Comparison of ENCODE assay signal across 7 mouse cellular contexts in genomic region chr11:69211431-69211830, GRCm38 (mm10). TPM values are rescaled to one million over a fixed set of nuclear protein-coding genes. Genes with fewer than 3 reads are reported as not detected.
DNase-seq lines count a peak whose midpoint lies in the region; ATAC-seq and TF ChIP-seq lines count a peak whose summit lies in the region.

No protein-coding gene starts in this region.

- WGBS in cerebellum, adult 2 months, result 2% methylated on average over 2 of the region's 2 CpGs
- 33% methylated on average over 2 of the region's 2 CpGs for WGBS in hindbrain, embryonic 11.5 days

- H3K4me1 ChIP-seq in cerebellum, adult 2 months (ENCODE audit: control insufficient read depth, insufficient read depth, low read length), result peaks cover 3% of the 10 kb centered on the region; the same call in 1 of the 2 replicates
- no peaks in the 10 kb centered on the region for H3K4me1 ChIP-seq in hindbrain, embryonic 11.5 days (replicated peaks; ENCODE audit: control insufficient read depth, insufficient read depth, low read length)

- H3K27me3 ChIP-seq in cerebellum, adult 2 months (ENCODE audit: control insufficient read depth, insufficient read depth, low read length), result no peaks in the 10 kb centered on the region
- no peaks in the 10 kb centered on the region for H3K27me3 ChIP-seq in hindbrain, embryonic 11.5 days (ENCODE audit: control insufficient read depth, insufficient read depth, low read length)

- peak overlapping the region; percentile 64 for H3K27ac ChIP-seq in cerebellum, adult 2 months (ENCODE audit: insufficient read depth, low read length)
- no peak overlapping the region for H3K27ac ChIP-seq in hindbrain, embryonic 11.5 days (ENCODE audit: low read depth, low read length)

- no peak for ATAC-seq in hindbrain, embryonic 11.5 days (ENCODE audit: low FRiP score)

- no peak overlapping the region for H3K9ac ChIP-seq in hindbrain, embryonic 11.5 days (ENCODE audit: low read depth, low read length)

- H3K4me2 ChIP-seq in hindbrain, embryonic 11.5 days (replicated peaks; ENCODE audit: low read depth, low read length), result no peak overlapping the region

- H3K9me3 ChIP-seq in hindbrain, embryonic 11.5 days (ENCODE audit: control insufficient read depth, low read length), result no peaks in the 10 kb centered on the region

- no peak for TF ChIP-seq CTCF in cerebellum, adult 2 months (IDR thresholded peaks at IDR 0.05; ENCODE audit: borderline replicate concordance, insufficient read depth, low read depth, low read length)

- DNase-seq in ZHBTc4 (ENCODE audit: low read depth, low spot score), result peak; percentile 80
- DNase-seq in cerebellum, adult 2 months, result peak; percentile 79 to 83
- peak; percentile 25 for DNase-seq in hindbrain, embryonic 11.5 days (ENCODE audit: low spot score)
- peak; percentile 60 to 77 for DNase-seq in left cerebral cortex, postnatal 14 days (ENCODE audit: low spot score in 2 of 2)
- DNase-seq in right cerebral cortex, postnatal 14 days, result peak; percentile 22
- DNase-seq in adrenal gland, adult 18-20 months (ENCODE audit: low spot score in 2 of 2), result no peak
- DNase-seq in urinary bladder, postnatal 4 days (ENCODE audit: low spot score in 2 of 2), result no peak

- H3K36me3 ChIP-seq in hindbrain, embryonic 11.5 days (ENCODE audit: control insufficient read depth, insufficient read depth, low read length), result no peaks in the 10 kb centered on the region

- peak; percentile 66; the same call in 1 of the 2 replicates for TF ChIP-seq POLR2A in cerebellum, adult 2 months (IDR thresholded peaks at IDR 0.05; ENCODE audit: borderline replicate concordance, insufficient read depth, low read length)

- peak overlapping the region; percentile 73 for H3K4me3 ChIP-seq in cerebellum, adult 2 months (replicated peaks; ENCODE audit: insufficient read depth, low read depth, low read length)
- H3K4me3 ChIP-seq in hindbrain, embryonic 11.5 days (ENCODE audit: low read depth, low read length), result peak overlapping the region; percentile 0; the same call in 1 of the 2 replicates

- intact Hi-C loops in left cerebral cortex, postnatal 14 days (cut with DNase I), result no loop called here

RNA-seq across cellular contexts. Expression of gene Alox8, which starts 13.8 kb away (rescaled TPM):
- polyA plus RNA-seq in cerebellum, adult 2 months (2012; rRNA removed), result 5.2 and 5.5 TPM in 2 replicates
- 0.04 TPM in 1 of 2 replicates, not detected in the other for polyA plus RNA-seq in hindbrain, embryonic 11.5 days (2014; fragmentation: Nextera tagmentation; extraction: Ambion mirVana)
- 1 to 10 TPM; 3.7 to 4.1 TPM for total RNA-seq in left cerebral cortex, postnatal 14 days (2021)
- not detected for total RNA-seq in adrenal gland, adult 18-20 months (2021)

RNA-seq across cellular contexts. Expression of gene Gucy2e, which starts 25.4 kb away (rescaled TPM):
- polyA plus RNA-seq in cerebellum, adult 2 months (2012; rRNA removed), result 1.4 and 1.8 TPM in 2 replicates
- 0.07 TPM in 1 of 2 replicates, not detected in the other for polyA plus RNA-seq in hindbrain, embryonic 11.5 days (2014; fragmentation: Nextera tagmentation; extraction: Ambion mirVana)
- total RNA-seq in left cerebral cortex, postnatal 14 days (2021), result under 1 TPM; 0.40 to 0.80 TPM
- total RNA-seq in adrenal gland, adult 18-20 months (2021), result under 1 TPM in 1 of 2 experiments, not detected in 1; 0.07 TPM

RNA-seq across cellular contexts. Expression of gene Alox12b, which starts 54.6 kb away (rescaled TPM):
- polyA plus RNA-seq in cerebellum, adult 2 months (2012; rRNA removed), result 0.59 and 0.60 TPM in 2 replicates
- polyA plus RNA-seq in hindbrain, embryonic 11.5 days (2014; fragmentation: Nextera tagmentation; extraction: Ambion mirVana), result 0.06 and 0.20 TPM in 2 replicates
- total RNA-seq in left cerebral cortex, postnatal 14 days (2021), result 1 to 10 TPM; 1.5 to 1.9 TPM
- total RNA-seq in adrenal gland, adult 18-20 months (2021), result not detected

Comparison
In these comparisons a context has a peak if more than half of its experiments do, and no peak if none do; other contexts are left out.
1. DNase-seq: peak in ZHBTc4 (single experiment), cerebellum, adult 2 months (2 of 2), hindbrain, embryonic 11.5 days (single experiment), left cerebral cortex, postnatal 14 days (2 of 2) and right cerebral cortex, postnatal 14 days (single experiment); none in adrenal gland, adult 18-20 months (0 of 2) and urinary bladder, postnatal 4 days (0 of 2).
2. RNA of gene Alox8, which starts 13.8 kb away (total RNA-seq): 3.7 to 4.1 TPM in left cerebral cortex, postnatal 14 days; not detected in adrenal gland, adult 18-20 months; every median in the first group is over 4 times any median in the second.